Mouse (Mus musculus): ENCODE data around the gene Gm47955.
"Not testable (repeated sequence)": the region's sequence is repeated elsewhere in the genome, so short reads cannot be mapped to it uniquely, and the experiment has no call there.

GRCm38 (mm10) chr1:83000306-83000705 is 40.2 kb downstream of the Gm47955 start, which contains the start of gene Gm47959:
- TF ChIP-seq CTCF (IDR thresholded peaks at IDR 0.05; ENCODE audit: control insufficient read depth, insufficient read depth, insufficient read length); USF1 (IDR thresholded peaks at IDR 0.05; ENCODE audit: low read depth); MYOD1 (IDR thresholded peaks at IDR 0.05; ENCODE audit: control insufficient read depth, insufficient read length, low read depth): not testable (repeated sequence)

Measured in C2C12 (cell line).